Mouse (Mus musculus) thymus, postnatal 36 days (tissue): Measurements from ENCODE around the gene Cog2.

ENCODE experiments used
- DNase-seq, 2 experiments: peaks; one replicate each; pipeline ENCODE4 v3.0.0; 2022; ENCODE audit warnings: mixed read lengths in 2 of 2

The Cog2 gene

GRCm38 (mm10) chr8:124517142-124517541 is 3.4 kb upstream of the Cog2 start:
- DNase-seq, result no peak

- DNase-seq, result no peak
These were observed 1.4 kb downstream of the Cog2 start for GRCm38 (mm10) chr8:124521946-124522345.

- DNase-seq, result no peak
These were observed 5.7 kb downstream of the Cog2 start for GRCm38 (mm10) chr8:124526261-124526660.

- DNase-seq, result no peak
These were observed 9.5 kb downstream of the Cog2 start for GRCm38 (mm10) chr8:124530076-124530475.

GRCm38 (mm10) chr8:124530556-124530955 is 10.0 kb downstream of the Cog2 start:
- DNase-seq, result no peak

GRCm38 (mm10) chr8:124530996-124531395 is 10.4 kb downstream of the Cog2 start:
- no peak for DNase-seq

- no peak for DNase-seq
These were observed 12.1 kb downstream of the Cog2 start for GRCm38 (mm10) chr8:124532626-124533025.

- DNase-seq, result no peak
These were observed 14.9 kb downstream of the Cog2 start for GRCm38 (mm10) chr8:124535451-124535850.

- no peak for DNase-seq
These were observed 20.3 kb downstream of the Cog2 start for GRCm38 (mm10) chr8:124540906-124541305.

GRCm38 (mm10) chr8:124542001-124542400 is 21.4 kb downstream of the Cog2 start:
- no peak for DNase-seq

GRCm38 (mm10) chr8:124543272-124543671 is 22.7 kb downstream of the Cog2 start:
- no peak for DNase-seq

GRCm38 (mm10) chr8:124546371-124546770 is 25.8 kb downstream of the Cog2 start:
- no peak for DNase-seq

- DNase-seq, result no peak
These were observed 26.2 kb downstream of the Cog2 start for GRCm38 (mm10) chr8:124546815-124547214.

- no peak for DNase-seq
These were observed 26.7 kb downstream of the Cog2 start for GRCm38 (mm10) chr8:124547269-124547668.

- no peak for DNase-seq
These were observed 27.6 kb downstream of the Cog2 start for GRCm38 (mm10) chr8:124548187-124548586.

- no peak for DNase-seq
These were observed 30.6 kb downstream of the Cog2 start for GRCm38 (mm10) chr8:124551011-124551661.

- no peak for DNase-seq
These were observed 34.7 kb downstream of the Cog2 start for GRCm38 (mm10) chr8:124555113-124555750.

- no peak for DNase-seq
These were observed 35.6 kb downstream of the Cog2 start for GRCm38 (mm10) chr8:124556164-124556563.

- DNase-seq, result no peak
These were observed 36.1 kb downstream of the Cog2 start for GRCm38 (mm10) chr8:124556658-124557057.

GRCm38 (mm10) chr8:124557476-124557875 is 36.9 kb downstream of the Cog2 start:
- no peak for DNase-seq

GRCm38 (mm10) chr8:124567126-124567525 is 46.6 kb downstream of the Cog2 start:
- DNase-seq, result no peak

GRCm38 (mm10) chr8:124567584-124567983 is 47.0 kb downstream of the Cog2 start:
- no peak for DNase-seq

- DNase-seq, result no peak
These were observed 48.5 kb downstream of the Cog2 start for GRCm38 (mm10) chr8:124569100-124569499.

- no peak for DNase-seq
These were observed 49.0 kb downstream of the Cog2 start, which contains the start of gene Agt for GRCm38 (mm10) chr8:124569593-124569992. TSS of gene Agt (minus strand) at chr8:124569706.
